Mouse (Mus musculus) megakaryocyte, adult 5-6 weeks (primary cell): Measurements from ENCODE around the gene Slc35d3. TPM values are rescaled to one million over a fixed set of nuclear protein-coding genes. Genes with fewer than 3 reads are reported as not detected.
A peak's percentile ranks its signal among the peaks of the same experiment; 100 is the strongest.

Source experiments
- ATAC-seq: 2 replicates; pipeline ENCODE4 v1.8.0; 2016; ENCODE audit warnings: mild to moderate bottlenecking, inconsistent platforms; ENCODE audit not compliant: poor library complexity, severe bottlenecking
- total RNA-seq, 2 experiments: library from RNA; stranded (forward) in 1 of 2; stranded (reverse) in 1 of 2; fragments of 153-499, 151-499 nt in 1 of 2; fragments of 221-1000, 200-1000 nt in 1 of 2; gene quantifications; 2 replicates each; pipeline versions ENCODE4 v1.2.3 to v1.2.4; 2015 to 2017

Gene Slc35d3
- total RNA-seq (2015) (not detected in 2 replicates), total RNA-seq (2017) (0.07 and 0.24 TPM in 2 replicates)

- ATAC-seq: 0 out of 2 replicates have a peak, but pooled peaks have one; percentile 27
These were observed at the start of gene Slc35d3 for GRCm38 (mm10) chr10:19850998-19851691. Gene Slc35d3 (minus strand): TSS chr10:19851459.

- no peak for ATAC-seq
These were observed 48.9 kb upstream of the Slc35d3 start for GRCm38 (mm10) chr10:19900191-19900590.

GRCm38 (mm10) chr10:19893976-19894375 is 42.7 kb upstream of the Slc35d3 start:
- peak; percentile 47; the same call in 1 of the 2 replicates for ATAC-seq

- no peak for ATAC-seq
These were observed 41.9 kb upstream of the Slc35d3 start for GRCm38 (mm10) chr10:19893146-19893545.

GRCm38 (mm10) chr10:19891686-19892085 is 40.4 kb upstream of the Slc35d3 start:
- no peak for ATAC-seq

GRCm38 (mm10) chr10:19889908-19890307 is 38.6 kb upstream of the Slc35d3 start:
- ATAC-seq: no peak

- 0 out of 2 replicates have a peak, but pooled peaks have one; percentile 54 for ATAC-seq
These were observed 35.0 kb upstream of the Slc35d3 start for GRCm38 (mm10) chr10:19886249-19886648.

GRCm38 (mm10) chr10:19884409-19884808 is 33.1 kb upstream of the Slc35d3 start:
- ATAC-seq: 0 out of 2 replicates have a peak, but pooled peaks have one; percentile 40

GRCm38 (mm10) chr10:19880437-19880836 is 29.2 kb upstream of the Slc35d3 start:
- peak; percentile 33; the same call in 1 of the 2 replicates for ATAC-seq

GRCm38 (mm10) chr10:19879161-19879560 is 27.9 kb upstream of the Slc35d3 start:
- no peak for ATAC-seq

GRCm38 (mm10) chr10:19877679-19878078 is 26.4 kb upstream of the Slc35d3 start:
- ATAC-seq: no peak

- ATAC-seq: no peak
These were observed 26.0 kb upstream of the Slc35d3 start for GRCm38 (mm10) chr10:19877257-19877656.

- ATAC-seq: no peak
These were observed 25.4 kb upstream of the Slc35d3 start for GRCm38 (mm10) chr10:19876669-19877068.

- no peak for ATAC-seq
These were observed 24.1 kb upstream of the Slc35d3 start for GRCm38 (mm10) chr10:19875346-19875745.

- ATAC-seq: no peak
These were observed 4.5 kb upstream of the Slc35d3 start for GRCm38 (mm10) chr10:19855597-19856306.

- ATAC-seq: no peak
These were observed 2.4 kb upstream of the Slc35d3 start for GRCm38 (mm10) chr10:19853609-19854008.

GRCm38 (mm10) chr10:19852776-19853175 is 1.5 kb upstream of the Slc35d3 start:
- ATAC-seq: no peak

GRCm38 (mm10) chr10:19850544-19850997 is 688 bp downstream of the Slc35d3 start:
- ATAC-seq: peak; percentile 64

GRCm38 (mm10) chr10:19849771-19850365 is 1.4 kb downstream of the Slc35d3 start:
- 0 out of 2 replicates have a peak, but pooled peaks have one; percentile 25 for ATAC-seq

GRCm38 (mm10) chr10:19848928-19849770 is 2.1 kb downstream of the Slc35d3 start:
- no peak for ATAC-seq
